Mouse (Mus musculus) gastrocnemius, adult 8-10 months (tissue): Measurements from ENCODE around the gene Ttc21a. TPM values are rescaled to one million over a fixed set of nuclear protein-coding genes. Genes with fewer than 3 reads are reported as not detected.

Experiments used
- DNase-seq, 2 experiments: peaks; one replicate each; pipeline ENCODE4 v3.0.0; 2022; ENCODE audit warnings: low spot score in 2 of 2
- total RNA-seq, 4 experiments: library from RNA; stranded (reverse); gene quantifications; 2 replicates each; pipeline ENCODE4 v1.2.4; 2022

Ttc21a gene
- total RNA-seq, 4 experiments from 2014 or later: not detected

- DNase-seq: no peak
Measured at GRCm38 (mm10) chr9:119939646-119940045, 2.2 kb downstream of the Ttc21a start.

GRCm38 (mm10) chr9:119941407-119941806, 4.0 kb downstream of the Ttc21a start:
- DNase-seq: no peak

- no peak for DNase-seq
Measured at GRCm38 (mm10) chr9:119941861-119942260, 4.5 kb downstream of the Ttc21a start.

- no peak for DNase-seq
Measured at GRCm38 (mm10) chr9:119943326-119943725, 5.9 kb downstream of the Ttc21a start.

GRCm38 (mm10) chr9:119945173-119945900, 7.9 kb downstream of the Ttc21a start:
- no peak for DNase-seq

- DNase-seq: no peak
Measured at GRCm38 (mm10) chr9:119948804-119949203, 11.4 kb downstream of the Ttc21a start.

GRCm38 (mm10) chr9:119950434-119950833, 13.0 kb downstream of the Ttc21a start:
- no peak for DNase-seq

- no peak for DNase-seq
Measured at GRCm38 (mm10) chr9:119951388-119951787, 14.0 kb downstream of the Ttc21a start.

GRCm38 (mm10) chr9:119958835-119959234, 21.4 kb downstream of the Ttc21a start:
- DNase-seq: no peak

- no peak for DNase-seq
Measured at GRCm38 (mm10) chr9:119962216-119962615, 24.8 kb downstream of the Ttc21a start.

- DNase-seq: no peak
Measured at GRCm38 (mm10) chr9:119962987-119963667, 25.7 kb downstream of the Ttc21a start.

- no peak for DNase-seq
Measured at GRCm38 (mm10) chr9:119964206-119964605, 26.8 kb downstream of the Ttc21a start.

GRCm38 (mm10) chr9:119965186-119965585, 27.8 kb downstream of the Ttc21a start:
- DNase-seq: no peak

- no peak for DNase-seq
Measured at GRCm38 (mm10) chr9:119966221-119966910, 29.0 kb downstream of the Ttc21a start.

- DNase-seq: no peak
Measured at GRCm38 (mm10) chr9:119969811-119970210, 32.4 kb downstream of the Ttc21a start.

GRCm38 (mm10) chr9:119970221-119970620, 32.8 kb downstream of the Ttc21a start:
- no peak for DNase-seq

- DNase-seq: no peak
Measured at GRCm38 (mm10) chr9:119970763-119971656, 33.6 kb downstream of the Ttc21a start.

- DNase-seq: no peak
Measured at GRCm38 (mm10) chr9:119972166-119972565, 34.8 kb downstream of the Ttc21a start.

- peak; percentile 32 to 70 for DNase-seq
Measured at GRCm38 (mm10) chr9:119972582-119972981, 35.2 kb downstream of the Ttc21a start.

- DNase-seq: no peak
Measured at GRCm38 (mm10) chr9:119973281-119973680, 35.9 kb downstream of the Ttc21a start.

GRCm38 (mm10) chr9:119973869-119974520, 36.6 kb downstream of the Ttc21a start:
- no peak for DNase-seq
